Mouse (Mus musculus): ENCODE results near the gene Trmt10a. TPM values are rescaled to one million over a fixed set of nuclear protein-coding genes. Genes with fewer than 3 reads are reported as not detected.

Gene Trmt10a
- total RNA-seq, 2 experiments from 2014 or later: 3.2 to 4.3 TPM

DNA sequence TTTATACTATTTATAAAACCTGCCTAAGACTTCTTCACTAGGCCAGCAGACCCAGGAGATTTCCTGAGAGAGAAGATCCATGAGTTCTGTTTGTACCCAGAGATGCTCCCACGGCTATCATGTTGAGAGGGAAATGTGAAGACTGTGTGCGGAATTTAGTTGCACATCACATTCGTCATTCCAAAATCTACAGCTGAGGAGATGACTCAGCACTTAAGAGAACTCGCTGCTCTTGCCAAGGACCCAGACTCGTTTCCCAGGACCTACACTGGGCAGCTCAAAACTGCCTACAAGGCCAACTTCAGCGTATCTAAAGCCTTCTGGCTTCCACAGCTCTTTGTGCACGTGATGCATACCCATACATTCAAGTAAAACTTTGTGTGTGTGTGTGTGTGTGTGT lies 49.0 kb downstream of the Trmt10a start:
- intact Hi-C loops (cut with DNase I): loop anchor here (10.0 kb wide), 1 partner anchor 713 kb away; no protein-coding TSS in a partner anchor
- DNase-seq: peak; percentile 9 to 12

DNA sequence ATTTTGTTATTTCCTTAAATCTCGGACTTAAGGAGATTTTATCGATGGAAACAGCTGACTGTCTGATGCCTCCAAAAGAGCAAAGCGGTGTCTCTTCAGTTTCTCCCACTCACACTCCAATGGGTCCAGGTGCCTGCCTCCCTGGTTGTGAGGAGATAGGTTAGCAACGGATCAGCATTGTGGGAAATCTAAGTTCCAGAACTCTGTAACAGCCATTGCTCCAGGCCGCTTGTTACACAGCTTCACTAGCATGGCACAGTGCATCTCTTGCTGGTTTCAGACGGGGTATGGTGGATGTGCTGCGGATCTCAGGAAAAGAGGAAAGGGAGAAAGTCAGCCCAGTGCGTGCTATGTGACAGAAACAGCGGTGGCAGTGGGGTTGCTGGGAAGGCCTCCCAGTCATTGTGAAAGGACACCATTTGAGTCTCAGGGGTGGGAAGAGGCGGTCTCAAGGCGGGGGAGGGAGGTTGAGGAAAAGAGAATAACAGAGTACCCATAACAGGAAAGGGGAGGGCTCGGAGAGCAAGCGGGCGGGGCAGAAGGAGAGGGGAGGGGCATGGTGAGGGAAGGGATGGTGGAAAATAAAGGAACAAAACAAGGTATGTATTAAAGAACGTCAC lies 50.5 kb downstream of the Trmt10a start, which contains the start of gene 4930579F01Rik:
Gene 4930579F01Rik, minus strand, starts transcription at position 143 of the 620 bp plus-strand sequence.
- intact Hi-C loops (cut with DNase I): loop anchor here (10.0 kb wide), 1 partner anchor 711 kb away; no protein-coding TSS in a partner anchor
- DNase-seq: no peak

DNA sequence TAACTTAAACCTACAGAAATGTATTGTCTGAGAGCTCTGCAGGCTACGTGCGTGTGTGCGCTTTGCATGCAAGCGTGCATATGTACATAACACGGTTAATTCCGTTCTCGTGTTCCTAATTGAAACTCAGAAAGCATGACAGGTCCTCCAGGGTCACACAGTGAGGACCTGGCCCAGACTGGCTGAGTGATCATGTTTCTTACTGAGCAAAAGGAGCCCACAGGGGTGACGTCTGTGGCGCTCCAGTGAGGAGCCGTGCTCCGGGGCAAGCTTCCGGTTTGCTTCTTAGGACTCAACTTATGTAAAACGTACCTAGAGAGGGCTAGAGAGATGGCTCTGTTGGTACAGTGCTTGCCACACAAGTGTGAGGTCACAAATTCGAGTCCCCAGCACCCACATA lies 53.8 kb downstream of the Trmt10a start:
- DNase-seq: no peak
- intact Hi-C loops (cut with DNase I): loop anchor here (10.0 kb wide), 1 partner anchor 708 kb away; no protein-coding TSS in a partner anchor

DNA sequence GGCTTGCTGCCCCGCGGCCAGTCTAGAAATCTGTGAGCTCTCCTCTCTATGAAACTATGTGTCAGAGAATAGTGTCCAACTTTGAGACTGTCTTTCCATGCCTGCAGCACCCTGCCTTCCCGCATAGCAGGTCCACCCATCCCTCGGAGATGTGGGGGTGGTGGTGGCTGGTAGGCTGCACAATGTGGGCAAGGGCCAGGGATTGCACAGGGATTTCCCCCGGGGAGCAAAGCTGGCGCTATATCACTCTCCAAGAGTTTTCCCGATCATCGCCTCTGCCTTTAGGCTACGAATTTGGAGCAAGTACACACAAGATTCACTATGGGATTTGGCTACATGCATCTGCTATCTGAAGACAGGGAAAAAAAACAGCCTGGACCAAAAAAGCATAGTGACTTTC lies 54.3 kb downstream of the Trmt10a start:
- DNase-seq: no peak
- intact Hi-C loops (cut with DNase I): loop anchor here (10.0 kb wide), 1 partner anchor 707 kb away; no protein-coding TSS in a partner anchor

DNA sequence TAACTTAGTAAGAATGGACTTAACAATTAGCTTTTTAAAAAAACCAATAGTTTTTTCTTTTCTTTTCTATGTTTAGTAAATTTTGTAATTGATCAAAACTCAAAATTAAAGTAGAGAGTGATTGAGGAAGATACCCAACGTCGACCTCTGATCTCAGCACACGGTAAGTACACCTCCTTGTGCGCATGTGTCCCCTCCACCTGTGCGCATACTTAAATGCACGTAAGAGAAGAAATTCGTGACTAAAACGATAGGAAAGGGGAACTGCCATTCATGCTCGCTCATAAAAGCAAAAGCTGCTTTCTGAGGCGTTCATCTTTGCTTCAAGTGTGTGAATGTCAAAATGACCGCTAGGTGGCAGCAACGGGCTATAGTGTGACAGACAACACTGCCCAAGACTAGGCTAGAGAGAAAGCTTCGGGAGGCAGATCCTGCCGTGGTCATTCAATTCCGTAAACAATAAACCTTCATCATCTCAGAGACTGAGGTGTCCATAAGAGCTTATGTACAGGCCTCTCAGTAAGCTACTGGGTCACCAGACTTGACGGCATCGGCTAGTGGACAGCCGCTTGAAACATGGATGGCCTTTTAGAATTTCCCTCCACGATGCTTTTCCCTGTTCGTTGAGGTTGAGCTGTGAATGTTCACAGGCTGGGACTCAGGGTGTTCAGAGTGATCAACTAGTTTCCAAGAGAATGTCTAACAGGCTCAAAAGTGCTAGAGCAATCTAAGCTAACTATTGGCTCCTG lies 54.9 kb downstream of the Trmt10a start:
- intact Hi-C loops (cut with DNase I): loop anchor here (1.0 to 10.0 kb wide), 3 partner anchors 207 to 707 kb away; no protein-coding TSS in a partner anchor
- peak; percentile 87 to 93 for DNase-seq

DNA sequence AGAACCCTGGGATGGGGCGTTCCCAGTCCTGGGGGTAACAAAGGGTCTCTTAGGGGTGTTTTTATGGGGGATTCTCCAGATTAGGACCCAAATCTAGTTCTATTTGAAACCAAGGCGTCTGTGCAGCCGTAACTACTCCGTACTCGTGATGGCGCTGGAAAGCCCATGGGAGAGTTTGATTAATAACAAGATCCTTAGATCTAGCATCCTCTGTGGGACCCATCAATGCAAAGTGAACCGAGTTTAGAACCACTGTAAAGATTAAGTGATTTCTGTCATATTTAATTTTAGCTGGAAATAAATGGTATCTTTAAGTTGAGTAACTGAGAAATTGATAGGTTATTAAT lies 55.4 kb downstream of the Trmt10a start:
- DNase-seq: no peak
- intact Hi-C loops (cut with DNase I): loop anchor here (1.0 to 10.0 kb wide), 3 partner anchors 206 to 706 kb away; no protein-coding TSS in a partner anchor

DNA sequence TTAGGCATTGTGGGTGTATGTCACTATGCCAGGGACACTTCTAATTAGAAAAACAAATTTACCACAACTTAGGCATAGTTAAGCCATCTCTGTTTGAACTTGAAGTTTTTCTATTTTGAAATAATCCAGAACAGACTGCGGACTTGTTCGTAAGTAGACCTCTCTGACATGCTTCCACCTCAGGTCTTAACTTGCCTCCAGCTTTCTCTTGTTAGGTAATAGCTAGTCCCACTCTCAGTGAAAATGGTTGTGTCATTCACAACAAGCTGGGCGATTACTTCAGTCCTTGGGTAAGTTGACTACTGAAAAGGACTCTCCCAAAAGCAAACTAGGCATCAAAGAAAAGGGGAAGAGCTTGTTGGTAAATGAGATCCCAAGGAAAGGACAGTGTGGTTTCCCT lies 65.6 kb downstream of the Trmt10a start:
- DNase-seq: no peak
- intact Hi-C loops (cut with DNase I): no loop called here

Other genes with a start within 250 kb of the Trmt10a start
- 10 to 100 TPM; 87.8 to 98.0 TPM for gene Lamtor3, start 224.9 kb upstream of the Trmt10a start, total RNA-seq (2021)
- gene Dapp1, start 161.9 kb upstream of the Trmt10a start, total RNA-seq (2021): 1 to 10 TPM; 4.0 to 5.2 TPM
- gene 1110002E22Rik, start 78.4 kb upstream of the Trmt10a start, total RNA-seq (2021): 10 to 100 TPM; 51.3 to 77.4 TPM
- under 1 TPM; 0.67 to 0.72 TPM for gene Gm5105, start 76.1 kb upstream of the Trmt10a start, total RNA-seq (2021)
- 1 to 10 TPM; 8.4 to 9.0 TPM for gene Mttp, start 1.5 kb downstream of the Trmt10a start, total RNA-seq (2021)
- not detected for gene 4930579F01Rik, start 50.4 kb downstream of the Trmt10a start, total RNA-seq (2021)
- under 1 TPM in 1 of 2 experiments, not detected in 1; 0.10 TPM for gene Adh7, start 74.3 kb downstream of the Trmt10a start, total RNA-seq (2021)
- 10 to 100 TPM; 24.1 to 54.7 TPM for gene Adh1, start 117.5 kb downstream of the Trmt10a start, total RNA-seq (2021)
- not detected for gene Adh6a, start 169.8 kb downstream of the Trmt10a start, total RNA-seq (2021)
- 1 to 10 TPM; 1.3 to 2.2 TPM for gene Adh6b, start 198.3 kb downstream of the Trmt10a start, total RNA-seq (2021)